Mouse (Mus musculus): ENCODE results near the gene Apmap.

DNA sequence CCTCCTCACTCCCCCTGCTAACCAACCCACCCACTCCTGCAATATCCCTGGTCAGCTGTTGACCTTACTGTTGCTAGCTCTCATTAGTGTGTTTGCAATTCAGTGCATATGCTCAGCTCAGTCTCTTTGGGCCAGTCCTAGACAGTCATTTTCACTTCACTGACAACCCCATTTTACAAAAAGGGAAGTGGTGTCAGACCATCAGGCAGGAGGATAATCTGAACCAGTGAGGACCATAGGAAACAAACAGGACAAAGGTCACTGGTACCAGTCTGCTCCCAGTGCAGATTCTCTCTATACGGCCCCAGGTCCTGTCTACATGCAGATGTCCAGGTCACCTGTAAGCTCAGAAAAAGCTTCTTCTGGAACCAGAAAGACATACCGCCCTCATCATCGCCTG, 47.7 kb upstream of the Apmap start:
- TF ChIP-seq CTCF (IDR thresholded peaks at IDR 0.05; ENCODE audit: control insufficient read depth, insufficient read depth, insufficient replicate concordance, low read depth, low read length) (no peak), POLR2A (IDR thresholded peaks at IDR 0.05; ENCODE audit: control insufficient read depth, low read depth, low read length) (no peak)
